Mouse (Mus musculus): ENCODE results near the gene 6030445D17Rik.
A peak's percentile ranks its signal among the peaks of the same experiment; 100 is the strongest.

The 6030445D17Rik gene

GRCm38 (mm10) chr4:136462086-136462838, at the start of gene 6030445D17Rik:
Gene 6030445D17Rik, plus strand, starts transcription at chr4:136462250.
- DNase-seq = peak; percentile 43 to 46

- no peak for DNase-seq
Observed at GRCm38 (mm10) chr4:136415477-136415876, 46.6 kb upstream of the 6030445D17Rik start.

- no peak for DNase-seq
Observed at GRCm38 (mm10) chr4:136418962-136419361, 43.1 kb upstream of the 6030445D17Rik start.

- DNase-seq = no peak
Observed at GRCm38 (mm10) chr4:136419386-136419785, 42.7 kb upstream of the 6030445D17Rik start.

- DNase-seq = no peak
Observed at GRCm38 (mm10) chr4:136423224-136423623, 38.8 kb upstream of the 6030445D17Rik start, which contains the start of gene Htr1d. Gene Htr1d, plus strand, starts transcription at chr4:136423524.

GRCm38 (mm10) chr4:136424120-136424999, 37.7 kb upstream of the 6030445D17Rik start:
- peak; percentile 7 to 10 for DNase-seq

- DNase-seq = peak; percentile 31 to 40
Observed at GRCm38 (mm10) chr4:136425000-136425288, 37.1 kb upstream of the 6030445D17Rik start.

- no peak for DNase-seq
Observed at GRCm38 (mm10) chr4:136430609-136431375, 31.3 kb upstream of the 6030445D17Rik start.

- DNase-seq = peak; percentile 22 to 37
Observed at GRCm38 (mm10) chr4:136431376-136431693, 30.7 kb upstream of the 6030445D17Rik start.

- no peak for DNase-seq
Observed at GRCm38 (mm10) chr4:136434029-136434428, 28.0 kb upstream of the 6030445D17Rik start.

GRCm38 (mm10) chr4:136439106-136439505, 22.9 kb upstream of the 6030445D17Rik start:
- no peak for DNase-seq

- no peak for DNase-seq
Observed at GRCm38 (mm10) chr4:136441354-136442043, 20.6 kb upstream of the 6030445D17Rik start.

GRCm38 (mm10) chr4:136444561-136444960, 17.5 kb upstream of the 6030445D17Rik start:
- no peak for DNase-seq

GRCm38 (mm10) chr4:136449795-136450194, 12.3 kb upstream of the 6030445D17Rik start:
- no peak for DNase-seq

- no peak for DNase-seq
Observed at GRCm38 (mm10) chr4:136450271-136450670, 11.8 kb upstream of the 6030445D17Rik start.

- DNase-seq = no peak
Observed at GRCm38 (mm10) chr4:136451564-136451963, 10.5 kb upstream of the 6030445D17Rik start.

GRCm38 (mm10) chr4:136452286-136452685, 9.8 kb upstream of the 6030445D17Rik start:
- no peak for DNase-seq

- no peak for DNase-seq
Observed at GRCm38 (mm10) chr4:136452792-136453191, 9.3 kb upstream of the 6030445D17Rik start.

- peak; percentile 60 to 63 for DNase-seq
Observed at GRCm38 (mm10) chr4:136454850-136455260, 7.2 kb upstream of the 6030445D17Rik start.

GRCm38 (mm10) chr4:136456516-136457218, 5.4 kb upstream of the 6030445D17Rik start:
- DNase-seq = no peak

- no peak for DNase-seq
Observed at GRCm38 (mm10) chr4:136458276-136458675, 3.8 kb upstream of the 6030445D17Rik start.

GRCm38 (mm10) chr4:136459210-136459609, 2.8 kb upstream of the 6030445D17Rik start:
- no peak for DNase-seq
